Mouse (Mus musculus) forelimb bud, embryonic 11.5 days (tissue): ENCODE measurements around the gene Actr3b.
"Not testable (repeated sequence)": the region's sequence is repeated elsewhere in the genome, so short reads cannot be mapped to it uniquely, and the experiment has no call there.

ENCODE experiments used
- DNase-seq: peaks from one replicate; pipeline ENCODE4 v3.0.0-alpha.2; 2012; ENCODE audit warnings: low read depth, low spot score

The Actr3b gene

GRCm38 (mm10) chr5:25759460-25760409, at the start of gene Actr3b:
Gene Actr3b, plus strand, starts transcription at chr5:25759997.
- peak; percentile 83 for DNase-seq

DNA sequence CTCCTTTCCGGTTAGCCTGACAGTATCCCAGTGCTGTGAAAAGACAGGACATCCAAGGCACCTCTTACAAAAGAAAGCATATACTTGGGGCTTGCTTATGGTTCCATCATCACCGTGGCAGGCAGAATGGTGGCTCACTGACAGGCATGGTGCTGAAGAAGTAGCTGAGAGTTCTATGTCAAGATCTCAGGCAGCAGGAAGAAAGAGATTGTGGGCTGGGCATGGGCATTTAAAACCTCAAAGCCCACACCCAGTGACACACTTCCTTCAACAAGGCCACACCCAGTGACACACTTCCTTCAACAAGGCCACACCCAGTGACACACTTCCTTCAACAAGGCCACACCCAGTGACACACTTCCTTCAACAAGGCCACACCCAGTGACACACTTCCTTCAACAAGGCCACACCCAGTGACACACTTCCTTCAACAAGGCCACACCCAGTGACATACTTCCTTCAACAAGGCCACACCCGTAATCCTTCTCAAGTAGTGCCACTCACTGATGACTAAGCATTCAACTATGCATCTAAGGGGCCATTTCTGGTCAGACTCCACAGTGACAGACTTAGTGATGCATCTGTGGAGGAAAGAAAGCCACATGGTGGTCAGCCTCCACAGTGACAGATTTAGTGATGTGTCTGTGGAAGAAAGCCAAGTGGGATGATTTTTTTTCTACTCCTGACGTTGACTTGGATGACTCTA, 46.6 kb upstream of the Actr3b start:
- DNase-seq: not testable (repeated sequence)

DNA sequence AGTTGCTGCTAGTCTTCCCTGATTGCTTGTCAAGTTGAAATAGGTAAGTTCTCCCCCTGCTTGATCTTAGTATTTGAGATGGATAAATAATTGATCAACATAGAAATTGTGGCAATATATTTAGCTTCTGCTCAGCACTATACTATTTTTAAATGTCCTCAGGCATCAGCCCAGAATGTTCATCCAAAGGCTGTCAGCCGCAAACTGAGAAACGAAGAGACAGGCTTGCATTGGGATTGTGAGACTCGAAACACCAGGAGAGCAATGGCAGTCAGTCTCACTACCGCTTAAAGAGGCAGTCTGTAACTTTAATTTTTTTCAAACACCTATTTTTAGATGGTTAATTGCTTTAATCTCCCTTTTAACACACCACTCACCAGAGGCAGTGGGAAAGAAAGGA, 40.4 kb upstream of the Actr3b start:
- DNase-seq: no peak

DNA sequence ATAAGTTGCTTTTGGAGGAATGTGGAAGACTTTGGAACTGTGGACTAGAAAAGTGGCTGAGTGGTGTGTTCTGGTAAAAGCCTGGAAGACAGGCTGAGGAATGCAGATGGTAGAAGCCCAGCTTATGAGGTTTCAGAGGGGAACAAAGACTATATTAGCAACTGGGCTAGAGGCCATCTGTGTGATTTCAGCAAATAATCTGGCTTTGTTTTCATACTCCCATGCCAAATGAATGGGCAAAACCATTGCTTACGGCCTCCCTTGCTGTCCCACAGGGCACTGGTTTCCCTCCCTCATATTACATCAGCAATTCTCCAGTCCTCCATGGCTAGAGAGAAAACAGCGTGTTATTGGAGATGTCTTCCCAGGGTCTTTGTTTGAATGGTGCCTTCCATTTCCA, 36.8 kb upstream of the Actr3b start:
- DNase-seq: no peak

GRCm38 (mm10) chr5:25724134-25724675, 35.6 kb upstream of the Actr3b start:
- no peak for DNase-seq

GRCm38 (mm10) chr5:25734318-25734717, 25.5 kb upstream of the Actr3b start:
- DNase-seq: peak; percentile 16

DNA sequence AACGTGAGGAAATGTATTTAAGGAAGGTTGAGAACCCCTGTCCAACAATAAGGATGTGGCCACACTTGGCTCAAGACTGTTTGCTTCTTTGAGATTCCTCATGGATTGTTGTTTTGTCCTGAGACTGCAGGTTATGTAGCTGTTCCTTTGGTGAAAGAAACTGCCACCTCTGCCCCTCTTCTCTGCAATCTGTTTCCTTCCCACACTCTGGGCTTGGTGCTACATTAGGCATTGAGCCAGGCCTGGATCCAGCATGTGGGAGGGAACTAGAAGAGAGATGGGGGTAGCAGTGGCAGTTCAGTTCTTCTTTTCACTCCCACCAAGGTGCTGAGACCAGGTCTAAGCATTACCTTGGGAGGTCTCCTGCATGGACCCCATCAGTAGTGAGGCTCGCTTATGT, 23.9 kb upstream of the Actr3b start:
- no peak for DNase-seq

DNA sequence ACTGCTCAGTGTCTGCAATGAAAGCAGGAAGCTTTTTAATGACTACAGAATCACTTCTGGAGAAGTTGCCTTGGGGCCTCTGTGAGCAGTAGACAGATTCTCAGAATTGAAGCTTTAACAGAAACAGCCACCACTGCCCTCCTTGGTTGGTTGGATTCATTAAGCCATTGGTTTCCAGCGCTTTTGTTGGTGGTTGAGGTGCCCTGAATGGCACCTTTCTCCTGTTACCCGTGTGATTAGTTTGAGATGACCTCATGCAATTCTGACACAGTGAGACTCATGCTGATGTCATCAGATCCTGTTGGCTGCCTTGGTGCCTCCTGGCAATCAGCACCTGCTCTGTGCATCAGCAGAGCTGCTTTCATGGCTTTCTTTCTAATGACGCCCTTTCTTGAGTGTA, 21.3 kb upstream of the Actr3b start:
- DNase-seq: no peak

GRCm38 (mm10) chr5:25738902-25739301, 20.9 kb upstream of the Actr3b start:
- not testable (repeated sequence) for DNase-seq

DNA sequence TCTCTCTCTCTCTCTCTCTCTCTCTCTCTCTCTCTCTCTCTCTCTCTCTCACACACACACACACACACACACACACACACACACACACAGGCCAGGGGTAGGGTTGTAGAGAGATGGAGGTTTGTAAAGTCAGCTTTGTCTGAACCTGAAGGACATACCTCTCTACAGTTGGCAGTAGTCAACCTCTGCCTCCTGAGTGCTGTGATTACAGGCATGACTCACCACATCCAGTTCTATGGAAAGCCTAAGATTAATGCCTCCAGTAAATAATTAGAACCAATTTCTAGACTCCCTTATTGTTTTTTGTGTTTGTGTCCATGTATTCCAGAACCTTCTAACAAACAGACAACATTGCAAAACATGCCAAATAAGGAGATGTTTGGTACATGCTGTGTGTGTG, 11.9 kb upstream of the Actr3b start:
- DNase-seq: no peak

GRCm38 (mm10) chr5:25748613-25749012, 11.2 kb upstream of the Actr3b start:
- no peak for DNase-seq

DNA sequence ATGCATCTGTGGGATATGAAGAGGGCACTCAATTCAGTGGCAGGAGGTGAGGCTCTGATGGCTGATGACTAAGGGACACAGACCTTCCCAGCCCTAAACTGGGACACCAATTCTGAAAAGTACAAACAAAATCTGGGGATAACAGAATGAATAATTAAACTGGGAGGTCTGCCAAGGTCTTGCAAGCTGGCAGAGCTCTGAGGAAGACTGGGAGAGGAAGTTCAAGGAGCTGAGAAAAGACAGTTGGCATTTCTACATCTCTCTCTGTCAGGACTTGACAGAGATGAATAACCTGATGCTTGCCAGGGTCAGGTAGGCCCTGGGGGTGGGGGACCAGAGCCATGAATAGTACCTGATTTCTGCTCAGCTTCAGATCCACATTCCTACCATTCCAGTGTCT, 8.2 kb upstream of the Actr3b start:
- DNase-seq: no peak

- DNase-seq: no peak
Observed at GRCm38 (mm10) chr5:25752862-25753261, 6.9 kb upstream of the Actr3b start.

GRCm38 (mm10) chr5:25753556-25754235, 6.1 kb upstream of the Actr3b start:
- DNase-seq: no peak

DNA sequence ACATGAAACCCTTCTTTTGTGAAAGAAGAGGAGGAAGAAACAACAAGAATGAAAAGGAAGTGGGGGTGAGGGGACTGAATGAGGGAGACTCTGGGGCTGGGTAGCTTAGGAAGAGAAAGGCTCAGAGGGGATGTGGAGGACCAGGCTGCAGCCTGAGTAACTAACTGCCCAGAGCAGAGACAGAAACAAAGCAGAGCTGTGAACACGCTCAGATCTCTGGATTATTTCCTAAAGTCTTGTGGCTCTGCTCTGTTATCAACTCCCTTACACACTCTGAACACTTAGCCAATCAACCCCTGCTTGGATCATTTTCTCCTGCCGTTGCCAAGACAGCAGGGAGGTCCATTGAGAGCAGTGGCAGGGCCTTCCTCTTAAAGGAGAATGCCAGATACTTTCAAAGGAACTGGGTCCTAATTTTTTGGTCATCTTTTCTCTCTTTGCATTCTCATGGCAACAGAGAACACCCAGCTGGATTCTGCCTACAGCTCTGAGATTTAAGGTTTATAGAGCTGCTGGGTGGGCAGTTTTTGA, 5.5 kb upstream of the Actr3b start:
- no peak for DNase-seq

GRCm38 (mm10) chr5:25760410-25760832, 624 bp downstream of the Actr3b start:
- no peak for DNase-seq

- no peak for DNase-seq
Observed at GRCm38 (mm10) chr5:25760871-25761270, 1.1 kb downstream of the Actr3b start.

- no peak for DNase-seq
Observed at GRCm38 (mm10) chr5:25761850-25762249, 2.1 kb downstream of the Actr3b start.

DNA sequence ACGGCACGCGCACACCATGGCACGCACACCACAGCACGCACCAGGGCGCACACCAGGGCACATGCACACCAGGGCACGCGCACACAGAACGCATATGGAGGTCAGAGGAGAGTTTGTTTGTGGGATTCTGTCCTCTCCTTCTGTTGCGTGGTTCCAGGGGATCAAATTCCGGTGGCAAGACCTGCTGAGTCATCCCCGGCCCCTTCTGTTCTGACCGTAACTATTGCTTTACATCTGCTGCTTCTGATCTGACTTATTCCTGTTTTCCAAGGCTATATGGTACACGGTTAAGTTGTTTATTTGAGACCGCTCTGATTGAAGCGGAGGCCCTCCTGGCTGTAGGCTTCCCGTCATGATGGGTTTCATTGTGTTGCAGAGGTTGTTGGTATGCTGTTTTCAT, 9.2 kb downstream of the Actr3b start:
- DNase-seq: no peak

- no peak for DNase-seq
Observed at GRCm38 (mm10) chr5:25769406-25769805, 9.6 kb downstream of the Actr3b start.

DNA sequence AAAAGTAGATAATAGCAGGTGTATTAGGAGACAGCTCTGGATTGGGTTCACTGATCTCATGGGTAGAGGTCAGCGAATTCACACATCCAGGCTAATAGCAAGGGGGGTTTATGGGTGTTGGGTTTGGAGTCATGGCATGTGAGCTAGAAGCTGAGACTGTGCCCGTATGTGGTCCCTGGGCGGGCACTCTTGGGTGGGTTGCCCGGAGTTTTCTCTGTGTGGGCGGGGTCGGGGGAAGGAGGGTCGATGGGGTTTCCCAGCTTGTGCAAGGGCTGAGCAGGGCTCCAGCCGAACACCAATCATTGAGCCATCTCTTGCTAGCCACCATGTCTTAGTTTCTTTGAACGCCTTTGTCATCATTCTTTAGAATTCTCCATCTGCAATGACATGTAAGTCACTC, 12.7 kb downstream of the Actr3b start:
- DNase-seq: no peak
